Mouse (Mus musculus) T-cell, adult 2 months (primary cell): ENCODE data around the gene Chd1.

Source experiments
- DNase-seq: peaks from one replicate; pipeline ENCODE4 v3.0.0; 2022; ENCODE audit warnings: low spot score

The Chd1 gene

DNA sequence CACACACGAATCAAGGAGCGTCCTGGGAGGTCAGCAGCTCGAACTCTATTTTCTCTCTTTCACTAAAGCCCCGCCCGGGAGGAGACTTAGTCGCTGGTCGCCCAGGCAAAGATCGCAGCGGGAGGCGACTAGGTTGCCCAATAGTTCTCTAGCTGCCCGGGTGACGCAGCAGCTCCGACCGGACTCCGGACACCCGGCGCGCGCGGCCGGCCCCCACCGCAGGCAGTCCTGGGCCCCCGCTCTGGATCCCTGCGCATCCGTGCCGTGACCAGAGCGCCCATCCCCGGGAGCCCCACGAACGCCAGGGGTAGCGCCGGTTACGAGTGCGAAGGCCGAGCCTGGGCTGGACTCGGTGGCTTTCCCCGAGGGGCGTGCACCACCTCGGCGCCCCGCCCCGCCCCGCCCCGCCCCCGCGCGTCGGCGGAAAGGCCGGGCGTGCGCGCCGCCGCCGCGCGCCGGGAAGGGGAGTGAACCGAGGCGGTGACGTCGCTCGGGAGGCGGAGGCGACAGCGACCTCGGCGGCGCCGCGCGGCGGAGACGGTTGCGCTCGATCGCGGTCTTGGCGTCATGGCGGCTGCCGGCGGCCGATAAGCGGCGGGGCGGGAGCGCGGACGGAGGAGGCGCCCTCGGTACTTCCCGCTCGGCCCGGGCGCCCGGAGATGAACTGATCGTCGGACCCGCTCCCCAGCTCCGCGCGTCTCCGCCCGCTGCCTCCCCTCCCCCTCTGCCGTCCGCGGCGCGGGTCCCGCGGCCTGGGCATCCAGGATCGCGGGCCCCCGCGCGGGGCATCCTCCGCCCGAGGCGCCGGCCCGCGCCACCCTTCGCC lies at the start of gene Chd1:
TSS of gene Chd1 (plus strand) at position 493 of the 826 bp plus-strand sequence.
- peak; percentile 80 for DNase-seq

DNA sequence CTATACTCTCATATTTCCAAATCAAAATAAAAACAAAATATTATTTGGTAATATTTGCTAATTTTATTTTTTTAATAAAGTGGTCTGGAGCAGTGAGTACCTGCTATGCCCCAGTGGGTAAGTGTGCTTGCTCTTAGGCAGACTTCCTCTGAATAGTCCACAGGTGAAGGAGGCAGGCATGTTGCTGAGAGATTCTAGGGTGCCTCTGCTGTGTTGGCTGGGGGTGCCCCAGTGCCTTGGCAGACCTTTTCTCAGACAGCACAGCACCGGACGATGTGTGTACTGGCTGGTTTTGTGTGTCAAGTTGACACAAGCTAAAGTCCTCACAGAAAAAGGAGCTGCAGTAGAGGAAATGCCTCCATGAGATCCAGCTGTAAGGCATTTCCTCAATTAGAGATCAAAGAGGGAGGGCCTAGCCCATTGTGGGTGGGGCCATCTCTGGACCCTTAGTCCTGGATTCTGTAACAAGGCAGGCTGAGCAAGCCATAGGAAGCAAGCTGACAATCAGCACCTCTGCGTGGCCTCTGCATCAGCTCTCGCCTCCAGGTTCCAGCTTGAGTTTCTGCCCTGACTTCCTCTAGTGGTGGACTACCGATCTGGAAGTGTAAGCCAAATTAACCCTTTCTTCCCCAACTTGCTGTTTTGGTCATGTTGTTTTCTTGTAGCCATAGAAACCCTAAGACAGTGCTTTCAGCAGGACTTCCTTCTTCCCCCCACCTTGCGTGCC lies 47.7 kb upstream of the Chd1 start:
- DNase-seq = no peak

DNA sequence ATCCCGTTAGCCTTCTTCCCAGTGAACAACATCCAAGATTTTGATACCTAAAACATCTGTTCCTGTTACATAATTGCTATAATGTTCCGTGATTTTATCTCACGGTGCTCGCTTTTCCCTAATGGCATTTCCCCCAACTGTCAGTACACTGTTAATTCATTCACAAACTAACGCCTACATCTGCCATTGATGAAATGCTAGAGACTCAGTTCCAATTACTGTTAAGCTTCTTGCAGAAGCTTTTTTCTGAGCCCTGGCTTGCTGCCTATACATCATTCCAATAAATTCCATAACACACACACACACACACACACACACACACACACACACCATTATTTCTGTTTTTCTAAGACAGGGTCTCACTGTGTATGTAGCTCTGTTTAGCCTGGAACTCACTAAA lies 31.9 kb upstream of the Chd1 start:
- no peak for DNase-seq

DNA sequence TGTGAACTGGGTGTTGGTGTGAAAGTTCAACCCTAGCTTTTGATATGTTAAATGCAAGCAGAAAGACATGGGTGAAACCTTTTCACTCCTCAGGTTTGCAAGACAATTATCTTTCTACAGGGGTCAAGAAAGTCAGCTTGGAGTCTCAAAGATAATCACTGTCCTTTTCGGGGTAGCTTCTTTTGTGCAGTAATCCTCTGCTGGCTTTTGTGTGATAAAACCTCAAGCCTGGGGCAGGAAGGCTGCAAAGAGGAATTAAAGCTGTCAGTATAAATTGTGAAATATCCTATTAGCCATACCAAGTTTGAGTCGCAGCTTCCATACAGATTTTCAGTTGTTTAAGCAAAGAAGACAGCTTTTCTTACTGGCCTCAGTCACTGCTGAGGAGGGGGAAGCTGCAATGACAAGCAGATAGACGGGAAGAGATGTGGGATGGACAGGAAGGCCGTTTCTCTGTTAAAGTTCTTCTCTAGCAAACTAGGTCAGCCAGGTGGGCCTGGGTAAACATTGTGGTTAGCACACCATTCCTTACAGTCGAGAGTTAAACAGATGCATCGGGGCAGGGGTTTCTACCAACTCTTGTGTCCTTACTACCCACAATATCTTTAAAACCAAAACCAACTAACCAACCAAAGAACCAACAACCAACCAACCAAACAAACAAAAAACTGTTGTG lies 26.7 kb upstream of the Chd1 start:
- DNase-seq = no peak

DNA sequence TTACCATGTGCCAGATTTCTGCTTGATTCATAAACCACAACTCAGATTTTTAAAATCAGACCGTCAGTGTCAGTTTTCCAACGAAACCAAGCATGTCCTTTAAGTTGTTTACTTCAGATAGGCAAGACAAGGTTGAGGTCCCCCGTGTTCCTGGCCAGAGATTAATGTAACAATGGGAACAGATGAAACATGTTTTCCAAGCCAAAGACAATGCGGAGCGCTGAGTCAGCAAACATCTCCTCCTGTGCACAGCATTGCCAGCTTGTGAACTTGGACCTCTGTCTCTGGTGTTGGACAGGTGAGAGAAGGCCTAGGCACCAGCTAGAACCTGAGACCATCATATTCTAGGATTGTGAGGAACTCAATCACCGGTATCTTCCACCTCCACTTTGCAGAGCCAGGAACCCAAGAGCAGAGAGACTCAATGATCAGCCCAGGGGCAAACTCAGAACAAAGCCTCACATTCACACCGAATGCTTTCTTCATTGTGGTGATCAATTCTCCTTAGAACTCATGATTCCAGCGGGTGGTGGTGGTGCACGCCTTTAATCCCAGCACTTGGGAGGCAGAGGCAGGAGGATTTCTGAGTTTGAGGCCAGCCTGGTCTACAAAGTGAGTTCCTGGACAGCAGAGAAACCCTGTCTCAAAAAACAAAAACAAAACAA lies 24.7 kb upstream of the Chd1 start:
- no peak for DNase-seq

DNA sequence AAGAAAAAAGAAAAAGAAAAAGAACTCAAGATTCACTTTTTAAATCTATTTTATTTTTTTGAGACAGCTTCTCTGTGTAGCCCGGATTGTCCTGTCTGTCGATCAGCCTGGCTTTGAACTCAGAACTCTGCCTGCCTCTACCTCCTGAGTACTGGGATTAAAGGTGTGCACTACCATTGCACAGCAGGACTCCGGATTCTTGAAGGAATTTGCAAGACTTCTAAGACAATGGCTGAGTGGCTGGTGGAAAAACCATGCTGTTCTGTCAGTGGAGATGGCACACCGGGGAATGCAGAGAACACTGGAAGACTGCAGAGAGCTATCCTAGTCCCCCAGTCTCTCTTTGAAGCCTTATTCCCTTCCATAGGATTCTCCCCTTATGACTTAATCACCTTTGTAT lies 24.1 kb upstream of the Chd1 start:
- no peak for DNase-seq

DNA sequence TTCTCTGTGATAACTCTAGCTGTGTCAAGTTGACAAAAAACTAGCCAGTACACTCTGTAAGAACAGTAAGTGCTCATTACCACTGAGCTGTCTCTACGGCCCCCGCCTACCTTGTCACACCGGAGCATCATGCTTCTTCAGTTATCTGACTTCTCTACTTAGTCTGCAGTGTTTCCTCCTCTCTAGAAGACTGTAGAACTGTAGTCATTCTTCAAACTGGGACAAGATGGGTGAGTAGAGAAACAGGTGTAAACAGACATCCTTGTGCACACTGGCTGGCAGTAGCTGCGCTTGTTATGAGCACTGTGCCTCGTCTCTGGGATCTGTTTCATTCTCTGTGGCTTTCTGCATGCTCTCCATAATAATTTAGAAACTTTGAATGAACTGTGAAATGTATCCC lies 18.4 kb upstream of the Chd1 start:
- DNase-seq = no peak

DNA sequence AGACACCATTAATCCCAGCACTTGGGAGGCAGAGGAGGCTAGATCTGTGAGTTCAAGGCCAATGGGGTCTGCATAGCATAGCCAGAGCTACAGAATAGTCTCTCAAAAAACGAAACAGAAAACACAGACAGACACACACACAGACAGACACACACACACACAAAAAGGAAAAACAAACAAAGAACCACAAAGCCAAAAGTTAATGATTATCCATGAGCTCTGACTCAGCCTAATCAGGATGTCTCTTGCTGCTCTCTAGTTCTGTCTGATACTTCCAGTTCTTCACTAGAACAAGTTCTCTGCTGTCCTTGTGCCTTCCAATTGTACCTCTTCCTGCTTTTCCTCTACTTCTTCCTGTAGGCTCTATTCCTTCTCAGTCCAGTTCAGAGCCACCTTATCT lies 14.5 kb upstream of the Chd1 start:
- DNase-seq = no peak

DNA sequence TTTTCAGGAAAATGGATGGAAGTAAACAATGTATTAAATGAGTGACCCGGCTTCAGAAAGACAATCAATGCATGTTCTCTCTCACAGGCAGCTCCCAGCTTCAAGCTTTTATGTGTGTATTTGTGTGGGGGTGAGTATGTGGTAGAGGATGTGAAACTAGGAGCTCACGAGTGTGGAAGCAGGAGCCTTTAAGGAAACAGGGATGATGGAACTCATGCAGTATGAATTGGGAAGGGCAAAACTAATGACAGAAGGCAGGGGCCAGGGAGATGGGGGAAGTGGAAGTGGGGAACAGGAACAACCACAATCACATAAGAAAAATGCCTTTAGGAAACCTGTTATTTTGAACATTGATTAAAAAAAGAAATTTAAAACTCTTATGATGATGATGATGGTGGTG lies 9.2 kb upstream of the Chd1 start:
- no peak for DNase-seq

DNA sequence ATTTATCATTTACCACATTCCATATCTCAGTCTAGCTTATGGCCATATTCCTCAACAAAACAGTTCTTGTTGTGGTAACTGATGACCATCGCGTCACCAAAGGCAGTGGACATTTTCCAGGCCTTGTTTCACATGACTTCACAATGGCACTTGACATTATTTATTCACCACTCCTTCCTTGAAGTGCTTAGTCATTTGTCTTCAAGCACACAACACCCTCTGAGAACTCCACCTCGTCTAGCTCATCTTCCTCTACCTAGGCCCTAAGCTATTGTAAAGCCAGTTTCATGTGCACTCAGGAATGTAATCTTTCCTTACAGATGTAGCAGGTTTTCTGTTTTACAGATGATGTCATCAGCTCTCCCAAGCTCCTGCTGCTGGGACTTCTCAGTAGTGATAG lies 5.8 kb upstream of the Chd1 start:
- no peak for DNase-seq

DNA sequence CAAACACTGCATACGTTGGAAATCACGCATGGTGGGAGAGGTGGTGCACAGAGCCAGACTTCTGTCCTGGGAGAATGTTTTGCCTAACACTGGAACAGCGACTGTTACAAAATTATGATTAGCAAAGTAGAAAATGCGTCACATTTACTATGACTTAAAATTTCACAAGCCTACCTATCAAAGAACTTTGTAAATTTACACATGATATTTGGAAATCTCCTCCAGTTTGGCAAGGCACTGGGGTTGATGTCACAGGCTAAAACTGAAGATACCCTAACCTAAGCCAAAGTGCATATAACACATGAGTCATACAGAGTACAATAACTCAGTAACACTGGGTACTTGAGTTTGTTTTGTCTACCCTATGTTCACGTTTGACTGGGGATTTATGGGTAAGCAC lies 3.3 kb upstream of the Chd1 start:
- DNase-seq = no peak

DNA sequence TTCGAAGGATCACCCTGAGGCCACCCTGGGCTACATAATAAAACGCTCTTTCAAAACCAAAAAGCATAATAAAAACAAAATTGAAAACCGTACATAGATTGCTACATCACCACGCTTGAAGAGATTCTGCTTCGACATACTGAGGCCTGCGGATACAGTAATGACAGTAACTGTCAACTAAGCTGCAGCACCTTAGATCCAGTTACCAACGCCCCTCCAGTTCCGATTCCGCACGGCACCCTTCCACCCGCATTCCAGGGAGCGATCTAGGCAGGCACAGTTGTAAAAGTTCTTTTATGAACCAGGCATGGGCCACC lies 651 bp upstream of the Chd1 start:
- no peak for DNase-seq

DNA sequence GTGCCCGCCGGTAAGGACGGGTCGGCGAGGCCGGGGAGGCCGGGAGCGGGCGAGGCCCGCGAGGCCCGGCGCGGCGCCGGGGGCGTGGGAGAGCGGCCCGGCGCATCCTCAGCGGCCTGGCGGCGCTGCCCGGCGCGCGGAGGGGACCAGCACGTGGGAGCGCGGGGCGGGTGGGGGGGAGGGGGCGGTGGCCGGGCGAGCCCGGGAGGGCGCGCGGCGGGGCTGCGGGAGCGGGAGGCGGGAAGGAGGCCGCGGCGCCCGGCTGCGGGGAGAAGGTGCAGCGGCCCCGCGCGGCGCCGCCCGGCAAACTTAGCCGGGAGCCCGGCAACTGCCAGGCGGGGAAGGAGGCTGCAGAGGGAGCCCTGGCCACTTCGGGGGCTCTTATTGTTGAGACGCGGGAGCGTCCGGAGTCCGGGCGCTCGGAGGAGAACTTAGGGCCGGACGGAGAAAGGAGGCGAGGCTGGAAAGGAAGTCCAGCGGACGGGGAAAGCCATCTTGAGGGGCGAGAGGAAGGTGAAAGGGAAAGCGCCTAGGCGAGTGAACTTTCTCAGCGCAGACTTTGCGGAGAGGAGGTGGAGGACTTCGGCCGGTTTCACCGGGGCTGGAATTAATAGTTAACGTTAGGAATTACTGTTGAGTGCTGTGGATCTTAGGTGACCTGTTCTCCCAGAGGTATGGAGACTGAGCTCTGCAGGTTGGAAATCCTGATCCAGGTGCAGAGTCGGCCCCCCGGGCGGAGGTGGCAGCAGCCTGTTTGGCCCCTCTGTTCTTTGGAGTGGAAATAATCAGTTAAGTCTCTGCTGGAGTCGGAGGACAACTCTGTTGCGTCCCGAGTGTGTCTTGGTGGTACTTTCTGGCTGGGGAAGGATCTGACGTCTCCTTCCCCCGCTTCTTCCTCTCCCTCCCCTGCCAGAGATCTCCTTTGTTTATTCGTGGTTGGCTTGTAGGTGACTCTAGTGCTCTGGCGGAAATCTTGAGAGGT lies 827 bp downstream of the Chd1 start:
- DNase-seq = peak; percentile 82

DNA sequence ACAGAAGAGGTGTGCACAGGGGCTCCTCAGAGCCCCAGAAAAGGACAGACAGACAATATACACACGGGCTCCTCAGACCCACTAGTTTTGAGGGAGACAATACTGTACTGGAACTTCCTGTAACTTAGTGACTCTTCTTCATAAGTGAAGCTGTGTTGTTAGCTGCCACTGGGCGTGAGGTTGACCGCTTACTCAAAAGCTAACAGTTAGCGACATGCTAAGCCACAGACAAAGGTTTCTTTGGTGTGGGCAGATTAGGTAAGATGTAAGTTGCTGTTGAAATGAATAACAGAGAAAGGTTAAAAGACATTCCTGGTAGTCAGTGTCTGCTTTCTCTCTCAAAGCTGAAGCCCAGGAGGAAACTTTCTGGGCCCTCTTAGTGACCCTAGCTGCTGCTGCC lies 9.7 kb downstream of the Chd1 start:
- DNase-seq = peak; percentile 51

DNA sequence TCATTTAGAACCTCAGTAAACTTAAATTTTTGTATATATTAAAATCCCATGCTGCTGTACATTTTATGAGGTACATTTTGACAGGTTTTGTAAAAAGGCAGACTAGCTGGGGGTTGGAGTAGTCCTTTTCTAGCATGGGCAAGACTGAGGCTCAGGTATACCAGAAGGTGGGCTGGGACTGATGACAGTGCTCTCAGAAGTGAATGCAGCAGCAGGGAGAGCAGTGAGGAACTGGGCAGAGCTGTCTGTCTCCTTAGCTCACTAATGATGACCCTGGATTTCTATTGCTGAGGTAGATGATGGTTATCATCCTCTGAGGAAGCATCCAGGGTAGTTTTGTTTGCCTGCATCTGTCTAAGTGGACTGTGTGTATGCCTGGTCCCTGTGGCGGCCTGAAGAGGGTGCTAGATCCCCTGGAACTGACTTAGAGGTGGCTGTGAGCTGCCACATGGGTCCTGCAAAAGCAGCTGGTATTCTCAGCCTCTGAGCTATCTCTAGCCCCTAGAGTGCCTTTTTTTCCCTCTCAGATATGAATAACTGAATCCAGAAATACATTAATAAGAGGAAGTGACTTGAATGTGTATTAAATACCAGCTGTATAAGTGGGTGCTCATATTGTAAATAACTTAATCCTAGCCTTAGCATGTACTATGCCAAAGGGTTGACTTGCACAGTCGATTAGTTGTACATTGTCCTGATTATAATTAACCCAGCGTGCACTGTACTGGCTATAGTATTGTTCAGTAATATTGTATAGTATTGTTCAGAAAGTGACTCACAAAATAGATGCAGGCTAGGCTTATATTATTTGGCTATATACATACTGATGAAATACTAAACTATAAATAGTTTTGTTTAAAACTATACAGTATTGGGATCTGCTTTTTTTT lies 10.5 kb downstream of the Chd1 start:
- DNase-seq = peak; percentile 68

DNA sequence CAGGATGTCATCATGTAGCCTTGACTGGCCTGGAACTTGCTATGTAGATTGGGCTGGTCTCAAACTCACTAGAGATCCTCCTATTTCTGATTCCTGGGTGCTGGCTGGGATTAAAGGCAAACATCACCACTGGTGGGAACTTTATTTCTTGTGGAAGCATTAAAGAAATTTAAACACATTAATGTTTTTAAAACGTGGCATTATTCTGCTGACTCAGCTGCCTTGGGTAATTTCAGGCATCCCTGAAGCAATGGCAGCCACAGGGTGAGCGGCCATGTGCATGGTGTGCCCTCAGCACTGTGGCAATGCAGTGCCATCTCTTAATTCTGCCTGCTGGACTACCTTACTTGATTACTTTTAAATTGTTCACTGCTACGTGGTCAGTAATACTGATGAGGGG lies 11.2 kb downstream of the Chd1 start:
- no peak for DNase-seq

DNA sequence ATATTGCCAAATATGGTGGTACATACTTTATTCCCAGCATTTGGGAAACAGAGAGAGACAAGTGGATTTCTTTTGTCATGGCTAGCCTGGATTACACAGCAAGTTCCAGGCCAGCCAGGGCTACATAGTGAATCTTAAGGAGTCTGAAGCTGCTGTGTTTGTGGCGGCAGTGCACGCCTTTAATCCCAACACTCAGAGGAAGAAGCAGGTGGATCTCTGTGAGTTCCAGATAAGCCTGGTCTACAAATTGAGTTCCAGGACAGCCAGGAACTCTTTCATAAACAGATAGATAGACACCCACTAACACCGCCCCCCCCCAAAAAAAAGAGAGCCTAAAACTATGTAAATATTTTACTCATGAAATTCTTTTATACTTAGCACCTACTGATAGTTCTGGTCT lies 16.1 kb downstream of the Chd1 start:
- DNase-seq = no peak

DNA sequence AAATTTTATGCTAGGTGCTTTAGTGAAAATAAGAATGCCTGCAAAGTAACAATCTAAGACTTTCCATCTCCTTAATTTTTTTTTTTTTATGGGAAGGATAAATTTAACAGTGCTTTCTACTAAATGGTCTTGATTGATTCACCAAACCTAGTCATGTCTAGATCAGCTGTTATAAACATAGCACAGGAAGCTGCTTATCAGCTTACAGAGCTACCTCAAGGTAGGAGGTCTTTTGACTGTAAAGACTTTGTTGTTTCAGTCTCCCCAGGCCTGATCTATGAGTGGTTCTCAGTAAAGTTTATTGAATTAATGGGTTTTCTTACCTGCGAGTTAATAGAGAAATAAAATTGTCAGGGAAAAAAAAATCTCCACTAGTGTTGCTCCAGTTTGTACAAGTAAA lies 18.5 kb downstream of the Chd1 start:
- no peak for DNase-seq

DNA sequence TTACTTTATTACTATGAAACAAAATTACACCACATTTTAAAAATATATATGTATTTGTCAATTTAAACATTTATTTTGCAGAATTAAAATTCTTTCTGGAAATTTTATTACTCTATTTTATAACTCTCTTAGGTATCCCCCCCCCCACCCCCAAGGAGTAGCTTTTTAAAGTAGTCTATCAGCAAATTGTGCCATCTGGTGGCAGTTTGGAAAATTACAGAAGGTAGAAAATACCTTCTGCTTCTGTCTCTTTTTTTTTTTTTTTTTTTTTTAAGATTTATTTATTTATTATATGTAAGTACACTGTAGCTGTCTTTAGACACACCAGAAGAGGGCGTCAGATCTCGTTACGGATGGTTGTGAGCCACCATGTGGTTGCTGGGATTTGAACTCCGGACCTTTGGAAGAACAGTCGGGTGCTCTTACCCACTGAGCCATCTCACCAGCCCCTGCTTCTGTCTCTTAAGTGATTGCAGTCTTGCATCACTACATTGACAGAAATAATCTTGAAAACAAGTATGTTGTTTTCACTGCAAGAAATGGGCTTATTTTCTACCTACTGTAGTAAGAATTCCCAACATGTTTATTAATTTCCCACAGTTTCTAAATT lies 19.2 kb downstream of the Chd1 start:
- DNase-seq = peak; percentile 48

DNA sequence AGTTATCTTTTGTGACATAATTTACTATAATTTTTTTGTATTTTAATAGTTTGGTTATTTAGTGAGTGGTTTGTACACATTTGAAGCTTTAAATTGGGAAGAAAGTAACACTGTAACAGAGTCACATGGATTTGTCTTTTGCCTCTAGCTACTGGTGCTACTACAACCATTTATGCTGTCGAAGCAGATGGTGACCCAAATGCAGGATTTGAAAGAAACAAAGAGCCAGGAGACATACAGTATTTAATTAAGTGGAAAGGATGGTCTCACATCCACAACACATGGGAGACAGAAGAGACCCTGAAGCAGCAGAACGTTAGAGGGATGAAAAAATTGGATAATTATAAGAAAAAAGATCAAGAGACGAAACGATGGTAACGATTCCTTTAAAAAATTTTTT lies 26.9 kb downstream of the Chd1 start:
- DNase-seq = no peak
